Mouse (Mus musculus): ENCODE measurements around the gene Eif5a2.

The Eif5a2 gene

GRCm38 (mm10) chr3:28811441-28811840 is 30.4 kb downstream of the Eif5a2 start:
- no peak for DNase-seq (ENCODE audit: low spot score)

- DNase-seq (ENCODE audit: low spot score) = peak; percentile 89
These were observed 33.3 kb downstream of the Eif5a2 start for GRCm38 (mm10) chr3:28814361-28814760.

- DNase-seq (ENCODE audit: low spot score) = no peak
These were observed 35.0 kb downstream of the Eif5a2 start for GRCm38 (mm10) chr3:28816010-28816540.

- DNase-seq (ENCODE audit: low spot score) = no peak
These were observed 45.2 kb downstream of the Eif5a2 start for GRCm38 (mm10) chr3:28826272-28826671.

- DNase-seq (ENCODE audit: low spot score) = no peak
These were observed 46.5 kb downstream of the Eif5a2 start for GRCm38 (mm10) chr3:28827605-28828004.

- DNase-seq (ENCODE audit: low spot score) = no peak
These were observed 48.4 kb downstream of the Eif5a2 start for GRCm38 (mm10) chr3:28829454-28829853.

GRCm38 (mm10) chr3:28836796-28837371 is 55.8 kb downstream of the Eif5a2 start:
- DNase-seq (ENCODE audit: low spot score) = no peak

- no peak for DNase-seq (ENCODE audit: low spot score)
These were observed 61.0 kb downstream of the Eif5a2 start for GRCm38 (mm10) chr3:28841886-28842649.

GRCm38 (mm10) chr3:28843231-28843630 is 62.2 kb downstream of the Eif5a2 start:
- DNase-seq (ENCODE audit: low spot score) = no peak

GRCm38 (mm10) chr3:28847115-28847514 is 66.0 kb downstream of the Eif5a2 start:
- no peak for DNase-seq (ENCODE audit: low spot score)
